Mouse (Mus musculus) embryonic facial prominence, embryonic 15.5 days (tissue): ENCODE measurements around the gene Nucb1. TPM values are rescaled to one million over a fixed set of nuclear protein-coding genes. Genes with fewer than 3 reads are reported as not detected.

Source experiments
- ATAC-seq: fragments of 200-750 bp; cut with Nextera tagmentation; 2 replicates; pipeline ENCODE4 v1.8.0; 2017; ENCODE audit warnings: low read depth, moderate TSS enrichment; ENCODE audit not compliant: insufficient number of reproducible peaks, low FRiP score, low TSS enrichment
- H3K27ac ChIP-seq: fragments of 300-500 bp; sonication (generic); replicated peaks from 2 replicates; pipeline ENCODE4 v1.5.1; 2015; ENCODE audit warnings: mild to moderate bottlenecking, inconsistent platforms
- H3K27me3 ChIP-seq: fragments of 300-500 bp; sonication (generic); 2 replicates; pipeline ENCODE4 v1.6.1; 2015; ENCODE audit warnings: inconsistent platforms
- H3K36me3 ChIP-seq: fragments of 300-500 bp; sonication (generic); 2 replicates; pipeline ENCODE4 v1.6.1; 2015; ENCODE audit warnings: mild to moderate bottlenecking, inconsistent platforms
- H3K4me1 ChIP-seq: fragments of 300-500 bp; sonication (generic); 2 replicates; pipeline ENCODE4 v1.6.1; 2015; ENCODE audit warnings: inconsistent platforms
- H3K4me2 ChIP-seq: fragments of 300-500 bp; sonication (generic); replicated peaks from 2 replicates; pipeline ENCODE4 v1.6.1; 2015; ENCODE audit warnings: mild to moderate bottlenecking, inconsistent platforms
- H3K4me3 ChIP-seq: fragments of 300-500 bp; sonication (generic); replicated peaks from 2 replicates; pipeline ENCODE4 v1.5.1; 2015; ENCODE audit warnings: mild to moderate bottlenecking, inconsistent platforms
- H3K9ac ChIP-seq: fragments of 300-500 bp; sonication (generic); 2 replicates; pipeline ENCODE4 v1.6.1; 2015; ENCODE audit warnings: inconsistent platforms
- H3K9me3 ChIP-seq: fragments of 300-500 bp; sonication (generic); replicated peaks from 2 replicates; pipeline ENCODE4 v1.6.1; 2016; ENCODE audit warnings: inconsistent platforms
- WGBS: fragments of 180-500 bp; shearing (Covaris S2); methylation state at CpG from one replicate; pipeline ENCODE4 v1.1.7; 2015; 5-methylcytosine and 5-hydroxymethylcytosine counted together
- microRNA-seq: library from miRNA; unstranded; fragments of <30 nt; microRNA quantifications from one replicate; pipeline ENCODE4, GENCODE M21; 2016; ENCODE audit warnings: borderline number of aligned reads
- polyA plus RNA-seq: library from polyadenylated mRNA; unstranded; fragments of >200 nt; fragmentation: Nextera tagmentation; extraction: Ambion mirVana; gene quantifications from 2 replicates; pipeline ENCODE4 v1.2.1, GENCODE M21; 2015

Nucb1 gene
- polyA plus RNA-seq, 1 experiment from 2014 or later = 262 TPM

- Histone ChIP-seq H3K4me2 (no peak overlapping the region), H3K4me1 (no peaks in the 10 kb centered on the region), H3K27me3 (no peaks in the 10 kb centered on the region), H3K9ac (no peak overlapping the region), H3K9me3 (no peaks in the 10 kb centered on the region), H3K36me3 (peaks cover 61% of the 10 kb centered on the region), H3K4me3 (no peak overlapping the region), H3K27ac (no peak overlapping the region)
- no peak for ATAC-seq
These were observed 63.6 kb downstream of the Nucb1 start for GRCm38 (mm10) chr7:45446589-45446988.

GRCm38 (mm10) chr7:45443526-45444420 lies 66.4 kb downstream of the Nucb1 start:
- peaks cover 73% of the 10 kb centered on the region for H3K36me3 ChIP-seq

More at GRCm38 (mm10) chr7:45443526-45444420, 66.4 kb downstream of the Nucb1 start:
- no peaks in the 10 kb centered on the region for H3K4me1 ChIP-seq
- H3K4me2 ChIP-seq = no peak overlapping the region
- no peak overlapping the region for H3K4me3 ChIP-seq
- H3K27me3 ChIP-seq = no peaks in the 10 kb centered on the region
- H3K27ac ChIP-seq = no peak overlapping the region
- no peak for ATAC-seq
- H3K9me3 ChIP-seq = no peaks in the 10 kb centered on the region
- WGBS = 85% methylated on average over 22 of the region's 22 CpGs
- no peak overlapping the region for H3K9ac ChIP-seq

Small RNA genes within 50 kb of the gene (microRNA-seq; reads per million reads assigned to microRNA genes)
- not detected for gene Gm22133

Other genes starting within 250 kb of the Nucb1 start
- not detected in 2 replicates for gene Slc6a21, start 232.9 kb downstream of the Nucb1 start, polyA plus RNA-seq
- gene Trpm4, start 176.6 kb downstream of the Nucb1 start, polyA plus RNA-seq = 21.9 and 23.9 TPM in 2 replicates
- gene Hrc, start 175.1 kb downstream of the Nucb1 start, polyA plus RNA-seq = 8.7 and 10.6 TPM in 2 replicates
- 8.5 and 10.1 TPM in 2 replicates for gene Ppfia3, start 143.4 kb downstream of the Nucb1 start, polyA plus RNA-seq
- gene Lin7b, start 139.8 kb downstream of the Nucb1 start, polyA plus RNA-seq = 3.8 and 4.0 TPM in 2 replicates
- gene Snrnp70, start 114.7 kb downstream of the Nucb1 start, polyA plus RNA-seq = 212 and 214 TPM in 2 replicates
- 0.22 and 0.36 TPM in 2 replicates for gene Kcna7, start 104.8 kb downstream of the Nucb1 start, polyA plus RNA-seq
- gene Ntf5, start 96.7 kb downstream of the Nucb1 start, polyA plus RNA-seq = 3.7 and 4.9 TPM in 2 replicates
- gene Lhb, start 89.6 kb downstream of the Nucb1 start, polyA plus RNA-seq = 2.0 and 4.8 TPM in 2 replicates
- 40.6 and 42.0 TPM in 2 replicates for gene Gys1, start 75.6 kb downstream of the Nucb1 start, polyA plus RNA-seq
- 146 and 159 TPM in 2 replicates for gene Ruvbl2, start 72.3 kb downstream of the Nucb1 start, polyA plus RNA-seq
- gene Ftl1, start 50.5 kb downstream of the Nucb1 start, polyA plus RNA-seq = 4,629 and 4,755 TPM in 2 replicates
- 156 and 158 TPM in 2 replicates for gene Bax, start 43.5 kb downstream of the Nucb1 start, polyA plus RNA-seq
- 1.1 and 1.8 TPM in 2 replicates for gene Tulp2, start 28.5 kb downstream of the Nucb1 start, polyA plus RNA-seq
- gene Gm45808, start 23.6 kb downstream of the Nucb1 start, polyA plus RNA-seq = not detected in 2 replicates
- gene Dhdh, start 21.6 kb downstream of the Nucb1 start, polyA plus RNA-seq = 4.4 and 5.1 TPM in 2 replicates
- 27.5 and 29.6 TPM in 2 replicates for gene Ppp1r15a, start 15.9 kb upstream of the Nucb1 start, polyA plus RNA-seq
- gene Plekha4, start 15.9 kb upstream of the Nucb1 start, polyA plus RNA-seq = 7.5 and 7.6 TPM in 2 replicates
- gene Hsd17b14, start 44.5 kb upstream of the Nucb1 start, polyA plus RNA-seq = 2.1 and 3.3 TPM in 2 replicates
- 63.0 and 65.1 TPM in 2 replicates for gene Bcat2, start 59.7 kb upstream of the Nucb1 start, polyA plus RNA-seq
- gene Fgf21, start 105.1 kb upstream of the Nucb1 start, polyA plus RNA-seq = 0.95 and 1.2 TPM in 2 replicates
- 4.8 and 5.3 TPM in 2 replicates for gene Fut1, start 106.9 kb upstream of the Nucb1 start, polyA plus RNA-seq
- gene Izumo1, start 111.4 kb upstream of the Nucb1 start, polyA plus RNA-seq = 0.38 and 0.41 TPM in 2 replicates
- gene Rasip1, start 117.1 kb upstream of the Nucb1 start, polyA plus RNA-seq = 14.5 and 15.3 TPM in 2 replicates
- gene Mamstr, start 129.6 kb upstream of the Nucb1 start, polyA plus RNA-seq = 20.0 and 21.4 TPM in 2 replicates
- 6.3 and 6.5 TPM in 2 replicates for gene Fut2, start 156.0 kb upstream of the Nucb1 start, polyA plus RNA-seq
- 10.8 and 11.7 TPM in 2 replicates for gene Ntn5, start 173.6 kb upstream of the Nucb1 start, polyA plus RNA-seq
- gene Sec1, start 184.0 kb upstream of the Nucb1 start, polyA plus RNA-seq = 9.6 and 11.1 TPM in 2 replicates
- gene Car11, start 189.4 kb upstream of the Nucb1 start, polyA plus RNA-seq = 17.2 and 17.7 TPM in 2 replicates
- 6.8 and 7.0 TPM in 2 replicates for gene Dbp, start 194.7 kb upstream of the Nucb1 start, polyA plus RNA-seq
- 1,062 and 1,100 TPM in 2 replicates for gene Rpl18, start 205.1 kb upstream of the Nucb1 start, polyA plus RNA-seq
- 38.4 and 43.4 TPM in 2 replicates for gene Sphk2, start 207.6 kb upstream of the Nucb1 start, polyA plus RNA-seq
- 2.1 and 3.2 TPM in 2 replicates for gene Fam83e, start 210.8 kb upstream of the Nucb1 start, polyA plus RNA-seq
- gene Spaca4, start 215.4 kb upstream of the Nucb1 start, polyA plus RNA-seq = 0.24 and 0.25 TPM in 2 replicates